Mouse (Mus musculus) 416B (cell line): ENCODE data around the gene Spred1.

ENCODE experiments used
- DNase-seq: peaks from one replicate; pipeline ENCODE4 v3.0.0; 2011; ENCODE audit warnings: low read depth

Gene Spred1

GRCm38 (mm10) chr2:117121212-117121983 lies at the start of gene Spred1:
Spred1 (plus strand) TSS chr2:117121374.
- DNase-seq: no peak

- DNase-seq: no peak
Measured at GRCm38 (mm10) chr2:117071596-117071995, 49.6 kb upstream of the Spred1 start.

GRCm38 (mm10) chr2:117078711-117079110 lies 42.5 kb upstream of the Spred1 start:
- DNase-seq: no peak

GRCm38 (mm10) chr2:117079621-117080020 lies 41.6 kb upstream of the Spred1 start:
- no peak for DNase-seq

GRCm38 (mm10) chr2:117086002-117086765 lies 35.0 kb upstream of the Spred1 start:
- no peak for DNase-seq

- DNase-seq: no peak
Measured at GRCm38 (mm10) chr2:117086766-117087457, 34.3 kb upstream of the Spred1 start.

- no peak for DNase-seq
Measured at GRCm38 (mm10) chr2:117087458-117087820, 33.7 kb upstream of the Spred1 start.

GRCm38 (mm10) chr2:117089482-117089881 lies 31.7 kb upstream of the Spred1 start:
- peak; percentile 84 for DNase-seq

GRCm38 (mm10) chr2:117090061-117090460 lies 31.1 kb upstream of the Spred1 start:
- no peak for DNase-seq

GRCm38 (mm10) chr2:117092946-117093401 lies 28.2 kb upstream of the Spred1 start:
- DNase-seq: peak; percentile 95

GRCm38 (mm10) chr2:117095491-117095890 lies 25.7 kb upstream of the Spred1 start:
- peak; percentile 70 for DNase-seq

GRCm38 (mm10) chr2:117097305-117097704 lies 23.9 kb upstream of the Spred1 start:
- no peak for DNase-seq

- no peak for DNase-seq
Measured at GRCm38 (mm10) chr2:117099316-117099715, 21.9 kb upstream of the Spred1 start.

GRCm38 (mm10) chr2:117103461-117103860 lies 17.7 kb upstream of the Spred1 start:
- DNase-seq: no peak

- DNase-seq: peak; percentile 84
Measured at GRCm38 (mm10) chr2:117105407-117105806, 15.8 kb upstream of the Spred1 start.

- DNase-seq: peak; percentile 63
Measured at GRCm38 (mm10) chr2:117108059-117108458, 13.1 kb upstream of the Spred1 start.

GRCm38 (mm10) chr2:117109296-117109695 lies 11.9 kb upstream of the Spred1 start:
- DNase-seq: peak; percentile 81

GRCm38 (mm10) chr2:117110355-117110866 lies 10.8 kb upstream of the Spred1 start:
- no peak for DNase-seq

- no peak for DNase-seq
Measured at GRCm38 (mm10) chr2:117113262-117113661, 7.9 kb upstream of the Spred1 start.

GRCm38 (mm10) chr2:117113762-117114161 lies 7.4 kb upstream of the Spred1 start:
- DNase-seq: no peak

- DNase-seq: no peak
Measured at GRCm38 (mm10) chr2:117118516-117118915, 2.7 kb upstream of the Spred1 start.
